Mouse (Mus musculus) thymus, adult 2 months (tissue): Measurements from ENCODE around the gene Rnpepl1. TPM values are rescaled to one million over a fixed set of nuclear protein-coding genes. Genes with fewer than 3 reads are reported as not detected.

ENCODE experiments used
- DNase-seq: peaks from one replicate; pipeline ENCODE4 v3.0.0; 2021
- H3K27ac ChIP-seq: fragments of 200-500 bp; 2 replicates; pipeline ENCODE4 v1.5.1; 2012; ENCODE audit warnings: low read length, control low read depth; ENCODE audit not compliant: control insufficient read depth, insufficient read depth
- H3K27me3 ChIP-seq: fragments of 200-500 bp; 2 replicates; pipeline ENCODE4 v1.6.1; 2012; ENCODE audit warnings: mild to moderate bottlenecking, low read length, moderate library complexity, mixed read lengths; ENCODE audit not compliant: control insufficient read depth, insufficient read depth
- H3K36me3 ChIP-seq: fragments of 200-500 bp; 2 replicates; pipeline ENCODE4 v1.6.1; 2012; ENCODE audit warnings: mild to moderate bottlenecking, low read length, moderate library complexity; ENCODE audit not compliant: control insufficient read depth, insufficient read depth
- H3K4me1 ChIP-seq: fragments of 200-500 bp; replicated peaks from 2 replicates; pipeline ENCODE4 v1.6.1; 2012; ENCODE audit warnings: low read length; ENCODE audit not compliant: control insufficient read depth, insufficient read depth
- H3K4me3 ChIP-seq: fragments of 200-500 bp; 2 replicates; pipeline ENCODE4 v1.5.1; 2012; ENCODE audit warnings: mild to moderate bottlenecking, low read length, control low read depth, moderate library complexity; ENCODE audit not compliant: control insufficient read depth, insufficient read depth
- CTCF ChIP-seq: fragments of 200-500 bp; IDR thresholded peaks from 2 replicates; pipeline ENCODE4 v1.5.1; 2012; ENCODE audit warnings: mild to moderate bottlenecking, control low read depth, low read length, moderate library complexity, borderline replicate concordance; ENCODE audit not compliant: control insufficient read depth, poor library complexity, insufficient read depth; ENCODE audit errors: extremely low read depth
- POLR2A ChIP-seq: fragments of 200-500 bp; IDR thresholded peaks from 2 replicates; pipeline ENCODE4 v1.6.1; 2012; ENCODE audit warnings: mild to moderate bottlenecking, low read length, control low read depth, moderate library complexity; ENCODE audit not compliant: control insufficient read depth, poor library complexity, insufficient read depth; ENCODE audit errors: extremely low read depth
- whole genome bisulfite sequencing: fragments of 180-500 bp; shearing (Covaris S2); methylation state at CpG from one replicate; pipeline ENCODE4 v1.1.7; 2018; 5-methylcytosine and 5-hydroxymethylcytosine counted together
- polyA plus RNA-seq: library from polyadenylated mRNA; depleted of rRNA; stranded (reverse); fragments of >200 nt; gene quantifications from 2 replicates; pipeline ENCODE4 v1.2.3, GENCODE M21; 2012; rRNA removed

The Rnpepl1 gene
- polyA plus RNA-seq, 1 experiment, result 440 TPM

DNA sequence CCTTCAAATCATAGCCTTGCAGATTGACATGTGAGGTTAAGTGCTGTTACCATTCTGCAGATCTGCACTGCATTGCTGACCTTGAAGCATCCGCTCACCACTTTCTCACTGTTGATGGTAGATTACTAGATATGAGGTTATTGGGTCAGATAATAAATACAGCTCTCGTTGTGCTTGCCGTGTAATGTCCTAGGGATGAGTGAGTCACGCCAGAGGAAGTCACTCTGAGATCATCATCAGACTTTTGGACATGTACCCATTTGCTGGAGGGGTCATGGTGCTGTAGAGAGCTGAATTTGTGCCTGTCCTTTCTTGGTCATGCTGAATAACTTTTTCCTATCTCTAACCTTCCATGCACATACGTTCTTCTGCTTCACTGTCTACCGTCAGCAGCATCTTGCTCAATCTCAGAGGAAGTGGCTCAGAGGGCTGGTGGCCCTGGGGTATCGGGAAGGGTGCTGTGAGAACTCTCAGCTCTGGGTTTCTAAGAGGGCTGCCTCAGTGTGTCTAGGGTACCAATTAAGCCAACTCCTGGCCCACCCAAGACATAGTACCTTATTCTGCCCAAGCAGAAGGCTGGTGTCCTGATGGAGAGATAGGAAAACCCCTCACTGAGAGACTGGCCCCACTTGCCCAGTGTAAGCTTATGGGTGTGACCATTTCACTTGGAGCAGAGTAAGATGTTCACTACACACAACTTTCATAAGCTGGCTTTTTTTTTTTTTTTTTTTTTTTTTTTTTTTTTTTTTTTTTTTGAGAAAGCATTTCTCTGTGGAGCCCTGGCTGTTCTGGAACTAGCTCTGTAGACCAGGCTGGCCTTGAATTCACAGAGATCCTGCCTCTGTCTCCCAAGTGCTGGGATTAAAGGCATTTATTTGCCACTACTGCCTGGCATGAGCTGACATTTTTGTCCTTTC, 61.6 kb downstream of the Rnpepl1 start:
- no peak overlapping the region for H3K27ac ChIP-seq
- no peak overlapping the region for H3K4me3 ChIP-seq
- TF ChIP-seq CTCF (no peak), POLR2A (no peak)
- no peaks in the 10 kb centered on the region for H3K36me3 ChIP-seq
- no peaks in the 10 kb centered on the region for H3K27me3 ChIP-seq
- no peak for DNase-seq
- no peaks in the 10 kb centered on the region for H3K4me1 ChIP-seq
- WGBS, result 81% methylated on average over 7 of the region's 7 CpGs

DNA sequence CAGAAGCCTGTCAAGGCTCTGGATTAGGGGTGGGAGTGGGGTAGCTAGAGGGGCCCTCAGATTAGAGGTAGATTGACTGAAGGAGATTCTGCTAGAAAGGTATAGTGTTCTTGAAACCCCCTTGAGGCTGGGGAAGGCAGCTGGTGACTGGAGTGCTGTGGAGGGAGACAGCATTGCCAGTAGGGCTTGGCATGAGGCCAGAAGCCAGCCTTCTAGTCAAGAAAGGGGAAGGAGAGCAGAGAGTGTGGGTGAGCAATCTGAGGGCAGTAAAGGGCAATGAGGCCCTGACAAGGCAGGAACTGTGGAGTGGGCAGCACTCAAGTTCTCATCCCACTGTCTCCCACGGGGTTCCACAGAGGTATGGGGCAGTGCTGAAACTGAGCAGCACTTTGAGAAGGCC, 62.3 kb downstream of the Rnpepl1 start:
- WGBS, result 19% methylated on average over 1 of the region's 1 CpGs

More for the DNA sequence above, 62.3 kb downstream of the Rnpepl1 start:
- Histone ChIP-seq H3K4me1 (no peaks in the 10 kb centered on the region), H3K36me3 (no peaks in the 10 kb centered on the region), H3K4me3 (no peak overlapping the region), H3K27ac (no peak overlapping the region; the same call in 1 of the 2 replicates), H3K27me3 (no peaks in the 10 kb centered on the region)
- DNase-seq, result no peak
- TF ChIP-seq POLR2A (no peak), CTCF (no peak)

Other genes with a start within 250 kb of the Rnpepl1 start
- gene Gpc1, start 79.1 kb upstream of the Rnpepl1 start, polyA plus RNA-seq, result 57.3 and 72.5 TPM in 2 replicates
- 3.6 and 5.5 TPM in 2 replicates for gene Ankmy1, start 7.9 kb upstream of the Rnpepl1 start, polyA plus RNA-seq
- gene Dusp28, start 3.8 kb upstream of the Rnpepl1 start, polyA plus RNA-seq, result 69.4 and 73.5 TPM in 2 replicates
- gene Capn10, start 23.6 kb downstream of the Rnpepl1 start, polyA plus RNA-seq, result 39.9 and 42.5 TPM in 2 replicates
- gene Gpr35, start 40.1 kb downstream of the Rnpepl1 start, polyA plus RNA-seq, result 6.0 and 8.9 TPM in 2 replicates
- 0.19 and 0.42 TPM in 2 replicates for gene Aqp12, start 95.6 kb downstream of the Rnpepl1 start, polyA plus RNA-seq
- 1.8 and 2.0 TPM in 2 replicates for gene Kif1a, start 191.2 kb downstream of the Rnpepl1 start, polyA plus RNA-seq
- gene Agxt, start 224.5 kb downstream of the Rnpepl1 start, polyA plus RNA-seq, result 0.23 and 0.78 TPM in 2 replicates